Mouse (Mus musculus): ENCODE measurements around the gene Fpr1.

DNA sequence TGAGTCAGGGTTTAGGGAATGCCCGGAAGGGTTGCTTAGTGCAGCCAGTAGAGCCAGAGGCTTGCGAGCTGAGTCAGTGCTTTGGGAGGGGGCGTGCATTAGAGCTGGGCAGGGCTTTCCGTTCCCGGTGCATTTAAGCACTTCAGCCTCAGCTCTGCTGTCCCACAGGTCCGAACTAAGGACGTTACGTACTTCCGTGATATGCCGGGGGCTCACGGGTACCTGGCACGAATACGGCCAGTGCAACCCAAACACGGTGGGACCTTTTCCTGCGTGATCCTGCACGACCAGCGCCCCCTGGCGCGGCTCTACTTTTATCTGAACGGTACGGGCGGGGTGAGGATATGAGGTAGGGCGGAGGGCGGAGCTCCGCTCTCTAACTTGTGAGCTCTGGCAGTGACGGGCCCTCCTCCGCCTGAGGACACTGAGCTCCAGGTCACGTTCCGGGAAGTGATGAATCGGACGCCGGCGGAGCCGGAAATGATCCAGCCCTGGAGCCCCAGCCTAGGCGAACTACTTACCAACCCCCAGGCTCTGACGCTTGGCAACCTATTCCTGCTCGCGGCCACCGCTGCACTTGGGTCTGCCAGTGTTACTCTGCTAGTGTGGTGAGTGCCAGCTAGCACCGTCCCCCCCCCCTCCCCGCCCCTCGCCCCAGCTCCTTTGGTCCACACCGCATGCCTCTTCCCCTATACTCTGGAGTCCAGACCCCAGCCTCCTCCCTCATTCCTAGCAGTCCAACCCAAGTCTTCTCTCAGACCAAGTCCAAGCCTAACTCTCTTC is 45.6 kb downstream of the Fpr1 start:
- TF ChIP-seq CTCF (IDR thresholded peaks at IDR 0.05; ENCODE audit: low read depth, low read length): 0 out of 2 replicates have a peak, but pooled peaks have one; percentile 22
- TF ChIP-seq POLR2AphosphoS5 (IDR thresholded peaks at IDR 0.05; ENCODE audit: insufficient replicate concordance, low read depth, low read length): no peak
- TF ChIP-seq TAL1 (conservative IDR thresholded peaks at IDR 0.05; ENCODE audit: low read depth, low read length): no peak
- TF ChIP-seq GATA2 (IDR thresholded peaks at IDR 0.05; ENCODE audit: borderline replicate concordance, low read depth, low read length): no peak

Data from G1E (cell line).